Mouse (Mus musculus): Measurements from ENCODE around the gene Muc3a. TPM values are rescaled to one million over a fixed set of nuclear protein-coding genes. Genes with fewer than 3 reads are reported as not detected.

The Muc3a gene
- 0.05 TPM in 1 of 2 replicates, not detected in the other for polyA plus RNA-seq (2015; fragmentation: Nextera tagmentation; extraction: Ambion mirVana)

DNA sequence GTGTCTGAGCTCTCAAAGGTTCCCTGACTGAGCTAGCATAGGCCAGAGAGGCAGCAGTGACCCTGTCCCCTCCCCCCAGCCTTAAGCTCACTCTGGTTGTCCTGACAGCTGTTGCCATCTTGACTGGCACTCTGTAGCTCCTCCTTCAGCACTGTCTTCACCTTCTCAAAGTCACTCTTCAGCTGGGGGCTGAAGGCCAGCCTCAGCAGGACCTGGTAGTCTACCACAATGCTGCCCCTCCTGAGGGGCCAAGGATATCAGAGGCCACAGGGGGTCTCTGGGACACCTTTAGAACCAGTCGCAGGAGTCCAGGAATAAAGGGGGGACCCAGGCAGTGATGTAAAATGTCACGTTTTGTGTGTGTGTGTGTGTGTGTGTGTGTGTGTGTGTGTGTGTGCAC is at the start of gene Muc3a:
TSS of gene Muc3a (minus strand) at position 101 of the 400 bp plus-strand sequence.
- WGBS (ENCODE audit: insufficient replicate concordance), result 41% methylated on average over 2 of the region's 2 CpGs
- Histone ChIP-seq H3K27me3 (peaks cover 22% of the 10 kb centered on the region; the same call in 1 of the 2 replicates), H3K36me3 (replicated peaks) (no peaks in the 10 kb centered on the region), H3K4me2 (no peak within 1 kb of the TSS), H3K4me3 (replicated peaks) (no peak within 1 kb of the TSS), H3K27ac (replicated peaks) (no peak within 1 kb of the TSS), H3K9me3 (replicated peaks) (no peaks in the 10 kb centered on the region), H3K9ac (no peak within 1 kb of the TSS), H3K4me1 (replicated peaks) (peaks cover 4% of the 10 kb centered on the region)
- ATAC-seq (ENCODE audit: insufficient read depth), result no peak

DNA sequence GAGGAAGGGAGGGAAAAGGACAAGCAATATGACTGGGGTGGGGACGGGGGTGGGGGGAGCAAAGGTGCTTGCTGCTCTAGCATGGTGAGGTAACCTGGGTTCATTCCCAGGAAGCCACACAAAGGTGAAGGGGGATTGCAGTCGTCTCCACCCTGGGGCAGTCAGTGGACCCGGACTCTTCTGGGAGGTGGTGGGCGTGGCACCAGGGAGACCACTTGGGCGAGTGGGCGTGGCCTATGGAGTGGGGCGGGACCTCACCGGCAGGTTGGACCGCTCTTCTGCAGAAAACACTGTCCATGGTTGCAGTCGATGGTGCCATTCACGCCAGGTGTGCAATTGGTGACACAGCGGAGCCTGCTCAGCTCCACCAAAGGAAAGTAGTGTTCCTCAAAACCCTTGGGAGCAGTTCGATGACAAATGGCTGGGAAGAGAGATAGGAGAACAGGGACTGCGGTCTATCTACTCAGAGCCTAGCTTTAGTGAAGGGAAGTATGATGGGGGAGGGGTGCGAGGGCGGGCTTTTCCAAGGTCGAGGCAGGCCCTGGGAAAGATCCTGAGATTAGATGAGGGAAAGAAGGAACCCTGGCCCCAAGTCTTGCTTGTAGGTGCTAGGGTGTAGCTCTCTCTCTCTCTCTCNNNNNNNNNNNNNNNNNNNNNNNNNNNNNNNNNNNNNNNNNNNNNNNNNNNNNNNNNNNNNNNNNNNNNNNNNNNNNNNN is 917 bp downstream of the Muc3a start:
- 15% methylated on average over 17 of the region's 17 CpGs for WGBS (ENCODE audit: insufficient replicate concordance)
- H3K36me3 ChIP-seq (replicated peaks), result no peaks in the 10 kb centered on the region
- no peaks in the 10 kb centered on the region for H3K9me3 ChIP-seq (replicated peaks)
- no peak overlapping the region for H3K27ac ChIP-seq (replicated peaks)
- ATAC-seq (ENCODE audit: insufficient read depth), result no peak
- H3K4me1 ChIP-seq (replicated peaks), result peaks cover 4% of the 10 kb centered on the region
- no peak overlapping the region for H3K9ac ChIP-seq
- H3K27me3 ChIP-seq, result peaks cover 23% of the 10 kb centered on the region; the same call in 1 of the 2 replicates
- H3K4me3 ChIP-seq (replicated peaks), result no peak overlapping the region
- H3K4me2 ChIP-seq, result no peak overlapping the region

DNA sequence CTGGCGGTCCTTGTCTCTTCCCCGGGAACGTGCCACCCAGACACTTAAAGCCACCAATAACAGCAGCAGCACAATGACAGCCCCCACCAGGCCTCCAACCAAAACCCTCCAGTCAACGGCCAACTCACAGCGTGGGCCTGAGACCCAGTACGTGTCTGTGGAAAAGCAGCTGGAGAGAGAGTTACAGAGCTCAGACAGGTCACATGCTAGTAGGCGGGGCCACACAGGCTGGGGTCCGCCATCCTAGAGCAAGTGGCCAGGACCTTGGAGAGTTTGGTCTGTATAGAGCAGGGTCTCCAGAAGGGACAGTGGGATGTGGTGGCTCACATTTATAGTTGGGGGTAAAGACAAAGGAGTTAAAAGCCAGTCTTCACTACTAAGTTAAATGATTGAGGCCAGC is 1.5 kb downstream of the Muc3a start:
- peaks cover 23% of the 10 kb centered on the region; the same call in 1 of the 2 replicates for H3K27me3 ChIP-seq
- H3K4me2 ChIP-seq, result no peak overlapping the region
- peaks cover 4% of the 10 kb centered on the region for H3K4me1 ChIP-seq (replicated peaks)
- ATAC-seq (ENCODE audit: insufficient read depth), result no peak
- no peaks in the 10 kb centered on the region for H3K36me3 ChIP-seq (replicated peaks)
- H3K27ac ChIP-seq (replicated peaks), result no peak overlapping the region
- H3K9ac ChIP-seq, result no peak overlapping the region
- H3K4me3 ChIP-seq (replicated peaks), result no peak overlapping the region
- WGBS (ENCODE audit: insufficient replicate concordance), result 57% methylated on average over 8 of the region's 8 CpGs
- H3K9me3 ChIP-seq (replicated peaks), result no peaks in the 10 kb centered on the region

DNA sequence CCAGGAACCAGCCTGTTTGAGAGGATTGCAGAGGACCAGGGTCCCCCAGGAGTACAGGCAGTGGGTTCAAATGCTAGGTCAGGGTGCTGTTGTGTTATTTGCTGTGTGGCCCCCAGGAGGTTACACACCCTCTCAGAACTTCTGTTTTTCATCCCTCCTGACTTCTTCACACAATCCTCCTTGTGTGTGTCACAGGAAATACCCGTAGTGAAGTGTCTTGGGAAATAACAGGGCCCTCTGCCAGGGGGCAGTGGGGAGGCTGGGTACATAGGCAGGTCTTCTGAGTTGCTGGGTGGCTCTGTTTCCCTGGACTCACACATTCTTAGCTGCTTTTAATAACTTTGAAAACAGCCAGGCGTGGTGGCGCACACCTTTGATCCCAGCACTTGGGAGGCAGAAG is 6.9 kb downstream of the Muc3a start:
- H3K9ac ChIP-seq, result no peak overlapping the region
- H3K36me3 ChIP-seq (replicated peaks), result no peaks in the 10 kb centered on the region
- H3K9me3 ChIP-seq (replicated peaks), result no peaks in the 10 kb centered on the region
- H3K27ac ChIP-seq (replicated peaks), result no peak overlapping the region
- no peak overlapping the region for H3K4me3 ChIP-seq (replicated peaks)
- WGBS (ENCODE audit: insufficient replicate concordance), result 56% methylated on average over 3 of the region's 3 CpGs
- H3K4me1 ChIP-seq (replicated peaks), result no peaks in the 10 kb centered on the region
- no peak for ATAC-seq (ENCODE audit: insufficient read depth)
- no peak overlapping the region for H3K4me2 ChIP-seq
- peaks cover 23% of the 10 kb centered on the region; the same call in 1 of the 2 replicates for H3K27me3 ChIP-seq

DNA sequence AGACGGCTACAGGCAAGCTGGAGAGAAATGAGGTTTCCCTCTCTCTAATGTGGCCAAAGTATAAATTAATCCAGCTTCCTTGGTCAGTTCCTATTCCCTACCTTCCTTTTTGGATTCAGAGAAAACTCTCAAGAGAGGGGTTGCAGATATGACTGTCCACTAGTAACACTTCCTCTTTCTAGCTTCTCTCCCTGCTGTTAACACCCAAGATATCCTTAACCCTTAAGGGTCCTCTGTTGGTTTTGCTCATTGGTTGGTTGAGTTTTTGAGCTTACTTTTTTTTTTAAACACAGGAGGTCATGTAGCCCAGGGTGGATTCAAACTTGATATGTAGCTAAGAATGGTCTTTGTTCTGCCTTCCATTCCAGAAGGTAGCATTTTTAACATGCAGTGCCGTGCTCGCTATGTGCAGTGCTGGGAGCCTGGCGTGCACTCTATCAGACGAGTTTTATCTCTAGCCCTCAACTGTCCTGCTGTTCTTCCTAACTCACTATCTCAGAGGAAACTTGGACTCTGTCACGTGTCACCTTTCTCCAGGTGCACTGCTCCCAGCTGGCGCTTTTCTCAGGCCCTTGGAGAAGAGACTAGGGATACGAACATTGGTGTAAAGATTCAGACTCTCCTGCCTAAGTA is 17.6 kb downstream of the Muc3a start:
- ATAC-seq (ENCODE audit: insufficient read depth), result no peak
- Histone ChIP-seq H3K4me1 (replicated peaks) (peaks cover 3% of the 10 kb centered on the region; the same call in 1 of the 2 replicates), H3K9me3 (replicated peaks) (no peaks in the 10 kb centered on the region), H3K27ac (replicated peaks) (no peak overlapping the region), H3K27me3 (peaks cover 5% of the 10 kb centered on the region; the same call in 1 of the 2 replicates), H3K4me2 (no peak overlapping the region), H3K4me3 (replicated peaks) (no peak overlapping the region), H3K36me3 (replicated peaks) (no peaks in the 10 kb centered on the region), H3K9ac (no peak overlapping the region)
- WGBS (ENCODE audit: insufficient replicate concordance), result 16% methylated on average over 8 of the region's 8 CpGs

DNA sequence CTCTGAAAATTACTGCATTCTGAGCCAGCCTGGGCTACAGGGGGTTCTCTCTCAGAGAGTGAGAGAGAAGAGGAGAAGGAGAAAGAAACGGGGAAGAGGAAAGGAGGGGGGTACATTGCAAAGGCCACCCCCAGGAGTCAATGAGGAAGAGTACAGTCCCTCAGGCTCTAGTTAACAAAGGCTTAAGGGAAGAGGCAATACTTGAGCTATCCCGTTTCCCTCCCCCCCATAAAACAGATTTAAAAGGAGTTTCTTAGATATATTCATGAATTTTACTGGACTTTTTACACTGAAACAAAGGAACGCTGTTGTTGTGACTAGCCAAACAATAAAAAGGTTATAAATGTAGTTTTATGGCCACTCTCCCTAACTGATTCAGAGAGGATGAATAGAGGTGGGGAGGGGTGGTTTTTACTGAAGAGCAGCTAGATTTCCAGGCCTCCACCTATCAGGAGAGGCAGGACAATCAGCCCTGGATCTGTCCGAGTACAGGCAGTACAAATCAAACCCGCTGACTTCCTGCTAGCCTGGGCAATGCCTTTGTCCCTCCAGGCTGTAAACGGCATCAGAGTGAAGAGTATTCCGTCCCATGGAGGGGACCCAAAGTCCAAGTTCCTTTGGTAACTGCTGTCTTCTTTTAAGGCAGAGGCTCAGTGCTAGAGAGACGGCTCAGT is 18.8 kb downstream of the Muc3a start:
- no peak overlapping the region for H3K9ac ChIP-seq

DNA sequence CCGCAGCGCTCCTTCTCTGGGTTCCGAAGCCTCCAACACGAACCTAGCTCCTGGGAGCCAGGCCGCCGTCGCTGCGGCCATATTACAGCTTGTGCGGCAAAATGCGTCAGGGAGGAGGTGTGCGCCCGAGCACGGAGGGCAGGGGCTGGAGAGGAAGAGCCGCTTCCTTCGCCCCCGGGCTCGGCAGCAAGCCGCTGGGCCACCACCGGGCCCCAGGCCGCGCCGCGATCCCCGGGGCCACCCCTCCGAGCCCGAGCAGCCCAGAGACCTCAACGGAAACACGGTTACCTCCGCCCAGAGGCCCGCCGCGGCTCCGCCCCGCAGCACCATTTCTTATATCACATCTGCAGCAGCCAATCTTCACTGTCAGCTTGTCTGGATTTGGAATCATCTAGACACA is 22.9 kb downstream of the Muc3a start:
- peaks cover 25% of the 10 kb centered on the region for H3K27me3 ChIP-seq
- peak overlapping the region; percentile 32; the same call in 1 of the 2 replicates for H3K9ac ChIP-seq
- H3K4me3 ChIP-seq (replicated peaks), result peak overlapping the region; percentile 54
- WGBS (ENCODE audit: insufficient replicate concordance), result under 1% methylated on average over 34 of the region's 34 CpGs
- no peak for ATAC-seq (ENCODE audit: insufficient read depth)
- H3K9me3 ChIP-seq (replicated peaks), result no peaks in the 10 kb centered on the region
- no peaks in the 10 kb centered on the region for H3K36me3 ChIP-seq (replicated peaks)
- peaks cover 8% of the 10 kb centered on the region for H3K4me1 ChIP-seq (replicated peaks)
- peak overlapping the region; percentile 76 for H3K4me2 ChIP-seq
- no peak overlapping the region for H3K27ac ChIP-seq (replicated peaks)

More for the DNA sequence above, 18.8 kb downstream of the Muc3a start:
- WGBS (ENCODE audit: insufficient replicate concordance), result 48% methylated on average over 8 of the region's 8 CpGs
- H3K36me3 ChIP-seq (replicated peaks), result no peaks in the 10 kb centered on the region
- no peak for ATAC-seq (ENCODE audit: insufficient read depth)
- H3K4me1 ChIP-seq (replicated peaks), result peaks cover 8% of the 10 kb centered on the region
- H3K4me2 ChIP-seq, result no peak overlapping the region
- no peak overlapping the region for H3K27ac ChIP-seq (replicated peaks)
- H3K9me3 ChIP-seq (replicated peaks), result no peaks in the 10 kb centered on the region
- H3K27me3 ChIP-seq, result peaks cover 15% of the 10 kb centered on the region
- no peak overlapping the region for H3K4me3 ChIP-seq (replicated peaks)

DNA sequence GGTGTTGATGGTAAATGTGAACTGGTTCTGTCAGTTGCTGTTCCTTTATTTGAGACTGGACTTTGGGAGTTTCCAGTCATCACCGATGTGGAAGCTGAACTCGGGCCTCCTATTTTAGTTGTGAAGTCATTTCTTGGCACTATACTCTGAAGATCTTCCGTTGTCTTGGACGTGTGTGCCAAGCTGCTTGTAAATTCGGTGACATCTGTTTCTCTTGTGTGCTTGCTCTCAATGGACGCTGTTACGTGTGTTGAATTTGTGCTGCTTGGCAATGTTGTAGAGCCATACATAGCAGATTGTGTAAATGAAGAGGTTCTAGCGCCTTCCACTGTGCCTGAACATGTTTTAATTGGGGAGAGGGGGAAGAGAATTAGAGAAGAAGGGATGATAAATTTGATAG is 26.8 kb downstream of the Muc3a start:
- no peak overlapping the region for H3K27ac ChIP-seq (replicated peaks)
- 73% methylated on average over 8 of the region's 8 CpGs for WGBS (ENCODE audit: insufficient replicate concordance)
- H3K4me2 ChIP-seq, result no peak overlapping the region
- ATAC-seq (ENCODE audit: insufficient read depth), result no peak
- peaks cover 25% of the 10 kb centered on the region for H3K27me3 ChIP-seq
- H3K4me1 ChIP-seq (replicated peaks), result peaks cover 5% of the 10 kb centered on the region
- H3K9me3 ChIP-seq (replicated peaks), result no peaks in the 10 kb centered on the region
- H3K36me3 ChIP-seq (replicated peaks), result no peaks in the 10 kb centered on the region
- H3K4me3 ChIP-seq (replicated peaks), result no peak overlapping the region
- no peak overlapping the region for H3K9ac ChIP-seq

DNA sequence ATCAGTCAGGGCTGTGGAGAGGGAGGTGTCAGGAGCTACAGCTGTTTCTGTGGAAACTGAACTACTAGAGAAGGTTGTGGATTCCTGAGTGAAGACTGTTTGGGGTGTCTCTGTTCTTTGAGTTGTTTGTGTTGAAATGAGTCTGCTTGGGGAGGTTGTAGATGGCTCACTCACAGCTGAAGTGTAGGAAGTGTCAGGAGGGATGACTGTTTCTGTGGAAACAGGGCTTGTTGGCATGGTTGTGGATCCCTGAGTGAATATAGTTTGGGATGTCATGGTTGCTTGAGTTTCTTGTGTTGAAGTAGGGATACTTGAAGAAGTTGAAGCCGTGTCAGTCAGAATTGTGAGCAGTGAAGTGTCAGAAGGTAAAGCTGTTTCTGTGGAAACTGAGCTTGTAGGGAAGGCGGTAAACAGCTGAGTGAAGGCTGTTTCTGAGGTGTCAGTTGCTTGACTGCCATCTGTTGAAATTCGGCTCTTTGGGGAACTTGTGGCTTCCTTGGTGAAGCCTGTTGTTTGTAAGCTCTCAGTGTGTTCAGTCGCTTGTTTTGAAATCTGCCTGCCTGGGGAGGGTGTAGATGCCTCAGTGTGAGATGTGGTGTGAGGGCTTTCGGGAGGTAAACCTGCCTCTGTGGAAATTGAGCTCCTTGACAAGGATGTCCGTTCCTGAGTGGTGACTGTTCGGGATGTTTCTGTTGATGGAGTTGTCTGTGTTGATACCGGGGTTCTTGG is 32.4 kb downstream of the Muc3a start:
- H3K4me1 ChIP-seq (replicated peaks), result no peaks in the 10 kb centered on the region

DNA sequence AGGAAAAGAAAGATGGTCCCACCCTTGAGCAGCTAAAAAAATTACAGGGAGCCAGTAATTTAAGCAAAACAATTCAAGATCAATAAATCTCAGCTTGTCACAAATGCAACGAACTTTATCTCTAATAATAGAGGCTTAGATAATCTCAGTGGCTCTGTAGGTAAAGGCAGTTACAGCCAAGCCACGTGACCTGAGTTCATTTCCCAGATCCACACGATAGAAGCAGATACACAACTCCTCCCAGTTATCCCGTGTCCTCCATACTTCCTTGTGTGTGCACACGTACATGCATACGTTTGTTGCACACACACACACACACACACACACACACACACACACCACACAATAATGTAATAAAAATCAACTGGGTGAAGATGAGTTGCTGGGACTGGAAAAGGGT is 38.2 kb downstream of the Muc3a start:
- WGBS (ENCODE audit: insufficient replicate concordance), result 55% methylated on average over 6 of the region's 6 CpGs
- H3K4me2 ChIP-seq, result no peak overlapping the region
- ATAC-seq (ENCODE audit: insufficient read depth), result no peak
- no peaks in the 10 kb centered on the region for H3K36me3 ChIP-seq (replicated peaks)
- H3K4me3 ChIP-seq (replicated peaks), result no peak overlapping the region
- H3K27ac ChIP-seq (replicated peaks), result no peak overlapping the region
- no peaks in the 10 kb centered on the region for H3K9me3 ChIP-seq (replicated peaks)
- 0 out of 2 replicates have a peak, but pooled peaks cover 8% of the 10 kb centered on the region for H3K27me3 ChIP-seq
- H3K4me1 ChIP-seq (replicated peaks), result no peaks in the 10 kb centered on the region
- no peak overlapping the region for H3K9ac ChIP-seq

More for the DNA sequence above, 32.4 kb downstream of the Muc3a start:
- ATAC-seq (ENCODE audit: insufficient read depth), result no peak
- no peak overlapping the region for H3K4me2 ChIP-seq
- no peaks in the 10 kb centered on the region for H3K9me3 ChIP-seq (replicated peaks)
- no peaks in the 10 kb centered on the region for H3K36me3 ChIP-seq (replicated peaks)
- peaks cover 17% of the 10 kb centered on the region; the same call in 1 of the 2 replicates for H3K27me3 ChIP-seq
- 44% methylated on average over 8 of the region's 8 CpGs for WGBS (ENCODE audit: insufficient replicate concordance)
- no peak overlapping the region for H3K27ac ChIP-seq (replicated peaks)
- no peak overlapping the region for H3K4me3 ChIP-seq (replicated peaks)
- H3K9ac ChIP-seq, result no peak overlapping the region

Data from liver, embryonic 15.5 days (tissue).